ENCODE assay signal across 10 mouse cellular contexts in genomic region chr1:106602536-106602935, GRCm38 (mm10).
A peak's percentile ranks its signal among the peaks of the same experiment; 100 is the strongest.
DNase-seq lines count a peak whose midpoint lies in the region; ATAC-seq lines count a peak whose summit lies in the region.
"Had no signal": no experiment of that assay in that cellular context is flagged by ENCODE, and none has a peak within 500 bp of the region (broad histone marks: within the 10 kb centered on the region; RNA-seq: fewer than 3 reads in every experiment).

No protein-coding gene starts in this region.

- DNase-seq in heart, embryonic 10.5 days (ENCODE audit: low spot score), result no peak
- no peak for DNase-seq in heart, adult 8-10 months (ENCODE audit: low spot score)
- no peak for DNase-seq in midbrain, embryonic 10.5 days (ENCODE audit: low spot score)
- no peak for DNase-seq in midbrain, embryonic 11.5 days (ENCODE audit: low spot score, missing footprints)
- DNase-seq in limb, embryonic 10.5 days (ENCODE audit: low spot score), result no peak
- no peak for DNase-seq in cerebellum, adult 9-11 months
- no peak for DNase-seq in cerebellum, postnatal 25 days
- DNase-seq: heart, adult 2 months had no signal

- WGBS in heart, embryonic 10.5 days, result 49% methylated on average over 5 of the region's 5 CpGs
- WGBS in midbrain, embryonic 10.5 days, result 81% methylated on average over 5 of the region's 5 CpGs
- 84% methylated on average over 5 of the region's 5 CpGs for WGBS in midbrain, embryonic 11.5 days
- 50% methylated on average over 5 of the region's 5 CpGs for WGBS in limb, embryonic 10.5 days
- 58% methylated on average over 5 of the region's 5 CpGs for WGBS in neural tube, embryonic 15.5 days

- no peaks in the 10 kb centered on the region for H3K36me3 ChIP-seq in heart, embryonic 10.5 days
- no peaks in the 10 kb centered on the region for H3K36me3 ChIP-seq in midbrain, embryonic 10.5 days
- no peaks in the 10 kb centered on the region for H3K36me3 ChIP-seq in midbrain, embryonic 11.5 days (ENCODE audit: control insufficient read depth, insufficient read depth, low read length)
- no peaks in the 10 kb centered on the region for H3K36me3 ChIP-seq in limb, embryonic 10.5 days
- H3K36me3 ChIP-seq in neural tube, embryonic 15.5 days, result no peaks in the 10 kb centered on the region

- H3K4me2 ChIP-seq in midbrain, embryonic 11.5 days, result no peak overlapping the region
- 0 out of 2 replicates have a peak overlapping the region, but pooled peaks have one; percentile 3 for H3K4me2 ChIP-seq in neural tube, embryonic 15.5 days

- H3K9ac ChIP-seq in midbrain, embryonic 11.5 days (ENCODE audit: low read length), result no peak overlapping the region
- H3K9ac ChIP-seq in neural tube, embryonic 15.5 days (replicated peaks), result no peak overlapping the region

- 0 out of 2 replicates have a peak overlapping the region, but pooled peaks have one; percentile 29 for H3K4me3 ChIP-seq in heart, embryonic 10.5 days
- H3K4me3 ChIP-seq in midbrain, embryonic 10.5 days, result no peak overlapping the region
- no peak overlapping the region for H3K4me3 ChIP-seq in midbrain, embryonic 11.5 days (ENCODE audit: low read depth, low read length)
- H3K4me3 ChIP-seq in limb, embryonic 10.5 days, result no peak overlapping the region
- no peak overlapping the region for H3K4me3 ChIP-seq in neural tube, embryonic 15.5 days (replicated peaks)
- H3K4me3 ChIP-seq: heart, adult 2 months; left cerebral cortex, adult 2 months had no signal

- H3K4me1 ChIP-seq in heart, embryonic 10.5 days, result peaks cover 20% of the 10 kb centered on the region
- H3K4me1 ChIP-seq in midbrain, embryonic 10.5 days, result peaks cover 13% of the 10 kb centered on the region
- H3K4me1 ChIP-seq in midbrain, embryonic 11.5 days (ENCODE audit: control insufficient read depth, insufficient read depth, low read length), result peaks cover 2% of the 10 kb centered on the region; the same call in 1 of the 2 replicates
- peaks cover 21% of the 10 kb centered on the region for H3K4me1 ChIP-seq in limb, embryonic 10.5 days
- peaks cover 19% of the 10 kb centered on the region for H3K4me1 ChIP-seq in neural tube, embryonic 15.5 days

- no peaks in the 10 kb centered on the region for H3K9me3 ChIP-seq in heart, embryonic 10.5 days
- H3K9me3 ChIP-seq in midbrain, embryonic 10.5 days (replicated peaks), result no peaks in the 10 kb centered on the region
- H3K9me3 ChIP-seq in midbrain, embryonic 11.5 days (ENCODE audit: control insufficient read depth, low read length), result no peaks in the 10 kb centered on the region
- H3K9me3 ChIP-seq in limb, embryonic 10.5 days (replicated peaks), result no peaks in the 10 kb centered on the region
- H3K9me3 ChIP-seq in neural tube, embryonic 15.5 days (replicated peaks), result no peaks in the 10 kb centered on the region

- H3K27ac ChIP-seq in heart, embryonic 10.5 days, result peak overlapping the region; percentile 74
- 0 out of 2 replicates have a peak overlapping the region, but pooled peaks have one; percentile 33 for H3K27ac ChIP-seq in midbrain, embryonic 10.5 days (replicated peaks)
- no peak overlapping the region for H3K27ac ChIP-seq in midbrain, embryonic 11.5 days (ENCODE audit: low read depth, low read length)
- H3K27ac ChIP-seq in limb, embryonic 10.5 days, result peak overlapping the region; percentile 25; the same call in 1 of the 2 replicates
- H3K27ac ChIP-seq in neural tube, embryonic 15.5 days (replicated peaks), result peak overlapping the region; percentile 77
- H3K27ac ChIP-seq: heart, adult 2 months; left cerebral cortex, adult 2 months had no signal

- no peak for ATAC-seq in midbrain, embryonic 11.5 days (ENCODE audit: low FRiP score)
- peak; percentile 13; the same call in 1 of the 2 replicates for ATAC-seq in neural tube, embryonic 15.5 days (ENCODE audit: low FRiP score)

- H3K27me3 ChIP-seq in heart, embryonic 10.5 days (ENCODE audit: insufficient read depth, poor library complexity, severe bottlenecking), result no peaks in the 10 kb centered on the region
- H3K27me3 ChIP-seq in midbrain, embryonic 10.5 days (ENCODE audit: low read depth, poor library complexity, severe bottlenecking), result no peaks in the 10 kb centered on the region
- H3K27me3 ChIP-seq in midbrain, embryonic 11.5 days (ENCODE audit: control insufficient read depth, insufficient read depth, low read length), result no peaks in the 10 kb centered on the region
- H3K27me3 ChIP-seq in limb, embryonic 10.5 days (ENCODE audit: low read depth, poor library complexity, severe bottlenecking), result no peaks in the 10 kb centered on the region
- H3K27me3 ChIP-seq in neural tube, embryonic 15.5 days (replicated peaks), result no peaks in the 10 kb centered on the region
